Mouse (Mus musculus) brain, embryonic 14.5 days (tissue): ENCODE measurements around the gene AW011738.

Experiments used
- CTCF ChIP-seq: fragments of 200-500 bp; IDR thresholded peaks from 2 replicates; pipeline ENCODE4 v1.5.1; 2012; ENCODE audit warnings: inconsistent platforms, mild to moderate bottlenecking, moderate library complexity, borderline replicate concordance; ENCODE audit not compliant: insufficient read depth, insufficient read length; ENCODE audit errors: extremely low read depth
- POLR2A ChIP-seq: fragments of 200-500 bp; IDR thresholded peaks from 2 replicates; pipeline ENCODE4 v1.6.1; 2012; ENCODE audit warnings: mild to moderate bottlenecking, inconsistent platforms, borderline replicate concordance; ENCODE audit not compliant: poor library complexity, insufficient read depth, insufficient read length, severe bottlenecking; ENCODE audit errors: extremely low read depth

GRCm38 (mm10) chr4:156177630-156178029 lies 25.5 kb upstream of the AW011738 start:
- TF ChIP-seq POLR2A (no peak), CTCF (no peak)
